Mouse (Mus musculus): Measurements from ENCODE around the gene Gm5475.

The Gm5475 gene

GRCm38 (mm10) chr15:100414011-100414410, 7.9 kb upstream of the Gm5475 start:
- DNase-seq: peak; percentile 61 to 74

DNA sequence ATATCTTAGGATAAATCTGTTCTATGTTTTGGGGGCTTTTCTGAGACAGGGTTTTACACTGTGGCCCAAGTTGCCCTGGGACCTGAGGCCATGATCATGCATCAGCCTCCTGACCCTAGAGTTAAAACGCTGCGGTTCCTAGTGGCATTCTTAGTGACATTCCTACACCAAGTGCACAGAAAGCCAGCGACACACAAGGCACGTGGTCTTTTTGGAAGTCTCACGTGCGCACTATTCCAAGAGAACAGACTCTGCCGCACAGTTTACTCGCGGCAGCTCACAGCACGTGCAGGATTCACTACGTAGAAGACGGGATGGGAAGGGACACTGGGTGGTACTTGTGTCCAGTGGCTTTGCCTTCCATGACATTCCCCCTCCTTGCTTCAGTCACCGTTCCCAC, 7.0 kb upstream of the Gm5475 start:
- no peak for DNase-seq

DNA sequence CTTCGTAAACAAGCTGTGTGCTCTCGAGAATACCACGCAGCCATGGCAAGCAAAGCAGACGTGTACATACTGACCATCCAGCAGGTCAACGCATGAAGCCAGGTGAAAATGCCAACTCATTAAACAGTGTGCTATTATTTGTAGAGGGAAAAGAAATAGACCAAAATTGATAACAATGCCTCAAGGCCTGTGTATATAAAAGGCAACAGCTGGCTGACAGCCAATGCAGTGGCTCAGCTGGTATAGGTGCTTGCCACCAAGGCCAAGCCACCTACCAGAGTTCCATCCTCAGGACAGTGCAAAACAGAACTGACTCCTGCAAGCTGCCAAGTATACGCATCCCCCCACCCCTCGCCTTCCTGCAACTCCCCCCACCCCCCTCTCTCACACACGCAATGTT, 6.3 kb upstream of the Gm5475 start:
- no peak for DNase-seq

DNA sequence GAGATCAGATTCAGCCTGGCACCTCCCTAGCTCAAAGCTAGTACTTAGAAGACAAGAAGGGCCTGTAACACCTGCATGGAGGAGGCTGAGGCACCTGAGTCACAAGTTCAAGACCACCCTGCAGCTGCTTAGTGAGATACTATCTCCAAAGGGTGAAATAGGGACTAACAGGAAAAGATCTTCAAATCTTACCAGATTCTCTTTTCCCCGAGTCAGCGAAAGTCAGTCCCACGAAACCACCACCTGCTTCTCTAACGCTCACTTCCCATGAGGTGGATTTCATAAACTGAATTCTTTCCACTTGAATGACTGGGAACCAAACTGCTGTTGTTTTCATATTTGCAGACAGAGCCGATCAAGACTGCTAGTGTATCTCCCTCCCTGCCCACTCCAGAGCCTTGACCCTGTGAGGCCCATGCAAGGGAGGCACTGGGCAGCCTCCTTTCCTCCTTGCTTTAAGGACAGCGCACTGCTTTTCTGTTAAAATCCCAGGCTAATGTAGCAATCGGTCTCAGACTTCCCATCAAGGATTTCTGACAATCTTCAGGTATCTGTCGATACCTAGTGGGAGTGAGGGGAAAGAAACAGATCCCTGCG, 4.0 kb upstream of the Gm5475 start:
- DNase-seq: no peak

DNA sequence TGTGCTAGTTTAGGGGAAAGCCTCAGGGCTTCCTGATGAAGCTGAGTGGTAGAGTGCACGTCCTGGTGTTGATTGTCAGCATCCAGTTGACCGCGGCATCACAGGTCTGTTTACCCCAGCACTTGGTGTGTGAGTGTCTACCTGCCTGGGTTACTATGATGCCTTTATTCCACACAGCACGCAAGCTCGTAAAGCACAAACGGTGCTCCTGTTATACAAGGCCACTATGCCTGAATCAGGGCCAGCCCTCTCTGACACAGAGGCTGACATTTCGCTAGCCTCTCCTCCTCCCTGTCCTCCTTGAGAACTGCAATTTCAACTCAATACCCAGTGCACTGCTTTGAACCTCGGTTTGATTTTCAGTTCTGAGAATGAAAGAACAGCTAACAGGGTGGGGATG, 2.6 kb upstream of the Gm5475 start:
- no peak for DNase-seq

GRCm38 (mm10) chr15:100419901-100420745, 1.8 kb upstream of the Gm5475 start:
- no peak for DNase-seq

GRCm38 (mm10) chr15:100421059-100421757, 739 bp upstream of the Gm5475 start:
- DNase-seq: no peak

DNA sequence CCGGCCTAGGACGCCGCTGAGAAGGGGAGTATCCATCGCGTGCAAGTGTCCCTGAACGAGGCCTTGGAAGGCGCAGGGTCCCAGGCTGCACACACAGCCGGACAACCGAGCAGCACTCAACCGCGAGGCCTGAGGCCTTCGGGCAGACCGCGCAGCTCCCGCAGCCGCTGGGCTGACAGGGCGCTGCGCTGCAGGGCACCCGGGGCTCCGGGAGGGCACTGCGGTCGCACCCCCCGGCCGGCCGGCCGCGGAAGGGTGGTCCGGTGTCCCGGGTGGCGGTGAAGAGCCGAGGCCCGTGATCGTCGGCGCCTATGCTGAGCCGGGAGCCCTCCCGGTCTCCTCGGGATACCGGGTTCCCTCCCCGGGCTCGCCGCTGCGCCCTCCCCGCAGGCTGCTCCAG, 529 bp downstream of the Gm5475 start:
- DNase-seq: no peak

DNA sequence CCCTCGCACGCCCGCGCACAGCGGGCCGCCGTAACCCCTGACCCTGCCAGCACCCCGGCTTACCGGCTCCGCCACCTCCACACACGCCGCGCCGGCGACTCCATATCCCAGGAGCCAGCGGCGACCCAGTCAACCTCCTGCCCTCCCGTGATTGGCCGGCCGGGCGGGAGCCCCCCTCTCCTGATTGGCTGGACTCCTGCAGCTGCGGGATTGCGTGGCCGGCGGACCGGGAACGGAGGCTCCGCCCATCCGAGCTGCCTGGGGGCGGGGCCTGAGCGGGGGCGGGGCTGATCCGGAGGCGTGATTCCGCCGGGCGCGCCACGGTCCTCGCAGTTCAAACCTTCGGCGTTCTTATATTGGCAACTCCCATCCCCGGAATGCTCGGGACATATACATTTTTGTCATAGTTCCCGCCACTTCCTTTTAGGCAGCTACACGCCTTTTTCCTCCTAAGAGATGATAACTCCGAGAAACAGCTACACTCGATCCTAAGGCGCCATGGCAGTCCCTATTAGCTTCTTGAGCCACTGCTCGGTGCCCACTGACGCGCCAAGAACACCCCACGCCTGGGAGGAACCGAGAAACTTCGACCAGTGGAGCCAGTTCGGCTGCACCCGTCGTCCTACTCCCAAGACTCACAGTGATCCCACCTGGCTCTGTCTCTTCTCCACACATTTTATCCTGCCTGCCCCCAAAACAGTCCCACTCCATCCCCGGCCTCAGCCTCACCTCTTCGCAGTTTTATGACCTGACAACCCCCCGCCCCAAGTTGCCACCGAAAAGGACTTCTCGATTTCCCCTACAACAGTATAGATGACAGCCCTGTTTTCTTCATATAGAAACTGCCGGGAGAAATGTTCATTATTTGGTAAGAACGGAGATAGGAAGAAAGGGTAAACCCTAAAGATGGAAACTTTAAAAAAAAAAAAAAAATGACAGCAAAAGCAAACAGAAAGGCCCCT, 1.2 kb downstream of the Gm5475 start:
- peak; percentile 93 to 94 for DNase-seq

DNA sequence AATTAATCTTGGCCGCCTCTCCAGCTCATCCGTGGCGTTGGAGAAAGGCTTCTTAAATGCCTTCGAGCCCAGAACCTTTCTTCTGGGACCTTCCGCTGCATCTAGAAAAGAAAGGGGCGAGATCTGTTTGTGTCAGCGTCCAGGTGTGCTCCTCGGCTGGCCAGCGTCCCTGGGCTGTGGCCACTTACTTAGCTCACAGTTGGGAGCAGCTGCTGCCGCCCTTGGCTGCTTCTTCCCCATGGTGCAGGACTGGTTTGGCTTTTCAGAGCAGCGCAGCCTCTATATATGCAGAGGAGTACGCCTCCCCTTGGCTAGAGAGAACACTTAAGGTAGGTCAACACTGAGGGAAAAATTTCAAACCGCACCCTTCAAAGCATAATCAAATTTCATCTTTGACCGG, 2.0 kb downstream of the Gm5475 start:
- DNase-seq: no peak

DNA sequence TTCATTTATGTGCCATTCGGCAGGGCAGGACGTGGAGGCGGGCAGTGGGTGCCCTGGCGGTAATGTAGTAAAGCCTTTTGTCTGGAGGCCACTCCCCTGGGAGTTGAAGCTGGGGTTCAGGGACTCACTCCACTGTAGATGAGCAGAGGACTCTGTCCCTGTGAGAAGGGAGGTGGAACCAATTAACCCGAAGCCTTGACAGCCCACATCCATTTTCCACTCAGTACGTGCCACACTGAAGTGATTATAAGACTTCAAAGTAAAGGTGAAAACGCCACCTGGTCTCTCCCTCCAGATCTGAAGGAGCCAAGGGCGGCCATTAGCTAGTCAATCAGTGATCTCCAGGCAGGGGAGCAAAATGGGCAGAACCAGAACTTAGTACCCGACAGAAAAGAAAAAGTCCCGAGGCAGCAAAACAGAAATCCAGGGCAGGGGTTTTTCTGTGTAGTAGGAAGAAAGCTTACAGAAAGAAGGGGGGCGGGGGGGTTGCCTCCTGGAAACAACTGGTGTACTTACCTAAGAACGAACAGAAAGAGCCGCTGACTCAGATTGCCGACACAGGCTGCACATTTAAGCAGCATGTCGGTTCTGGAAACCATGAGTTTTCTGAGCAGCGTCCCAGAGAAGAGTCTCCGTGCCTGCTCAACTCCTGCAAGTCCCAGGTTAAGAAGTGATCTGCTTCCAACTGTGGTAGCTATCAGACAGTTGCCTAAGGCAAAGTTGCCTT, 2.6 kb downstream of the Gm5475 start, which contains the start of gene Slc11a2:
Gene Slc11a2, minus strand, starts transcription at position 677 of the 727 bp plus-strand sequence.
- DNase-seq: no peak

DNA sequence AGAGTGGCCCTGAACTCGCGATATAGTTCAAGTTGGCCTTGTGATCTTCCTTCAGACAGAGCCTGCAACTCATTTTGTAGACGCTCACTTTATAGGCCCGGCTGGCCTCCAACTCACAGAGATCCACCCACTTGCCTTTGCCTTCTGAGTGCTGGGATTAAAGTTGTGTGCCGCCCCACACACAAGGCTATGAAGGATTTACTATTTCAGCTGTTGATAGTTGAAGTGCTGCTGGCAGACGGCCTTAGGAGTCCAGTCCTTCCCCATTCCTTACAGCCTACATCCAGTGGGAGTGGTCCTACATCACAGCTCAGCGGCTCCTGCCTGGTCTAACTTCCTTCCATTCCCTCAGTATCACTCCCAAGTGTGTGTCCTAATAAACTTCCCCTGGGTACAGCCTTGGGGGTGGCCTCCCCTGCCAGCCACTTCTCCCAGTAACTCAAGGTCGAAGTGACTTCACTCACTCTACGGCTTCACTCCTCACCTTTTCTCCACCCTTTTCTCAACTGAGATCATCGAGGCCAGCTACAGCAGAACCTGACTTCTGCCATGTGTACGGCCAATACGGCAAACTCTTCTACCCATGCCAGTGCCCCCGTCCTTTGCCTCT, 6.5 kb downstream of the Gm5475 start:
- no peak for DNase-seq

- DNase-seq: no peak
Measured at GRCm38 (mm10) chr15:100429959-100430565, 8.1 kb downstream of the Gm5475 start.

DNA sequence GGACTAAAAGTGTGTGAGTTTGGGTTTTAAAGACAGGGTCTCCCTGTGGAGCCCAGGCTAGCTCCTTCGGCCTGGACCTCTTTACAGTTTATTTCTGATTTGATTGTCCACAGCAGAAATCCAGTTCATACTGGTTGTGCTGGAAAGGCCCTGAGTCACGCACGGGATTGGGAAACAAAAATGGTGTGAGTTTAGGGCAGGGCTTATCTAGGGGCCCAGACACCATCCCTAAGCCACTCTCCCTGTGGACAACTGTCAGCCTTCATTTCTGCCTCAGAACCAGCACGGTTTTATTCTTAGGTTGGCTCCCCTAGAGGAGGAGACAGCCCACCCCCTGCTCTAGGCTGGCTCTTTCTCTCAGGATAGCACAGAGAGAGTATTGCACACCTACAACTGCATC, 11.3 kb downstream of the Gm5475 start:
- DNase-seq: no peak

GRCm38 (mm10) chr15:100436112-100436511, 14.2 kb downstream of the Gm5475 start:
- DNase-seq: no peak

DNA sequence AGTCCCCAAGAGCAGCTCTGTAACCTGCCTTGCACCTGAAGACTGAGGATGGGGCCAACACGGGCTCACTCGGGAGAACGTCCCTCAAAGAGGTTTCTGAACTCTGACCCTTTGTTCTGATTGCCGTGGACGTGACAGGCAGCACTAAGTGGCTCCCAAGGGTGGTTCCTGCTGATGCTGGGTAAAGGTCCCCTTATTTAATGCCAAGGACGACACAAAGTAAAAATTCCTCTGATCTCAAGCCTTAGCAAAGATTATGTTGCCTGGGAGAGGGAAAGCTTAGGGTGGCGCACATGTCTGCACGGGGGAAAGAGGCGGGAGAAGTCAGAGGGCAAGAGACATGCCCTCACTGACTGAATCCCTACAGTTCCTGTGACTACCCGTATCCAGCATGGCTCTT, 14.6 kb downstream of the Gm5475 start:
- no peak for DNase-seq

DNA sequence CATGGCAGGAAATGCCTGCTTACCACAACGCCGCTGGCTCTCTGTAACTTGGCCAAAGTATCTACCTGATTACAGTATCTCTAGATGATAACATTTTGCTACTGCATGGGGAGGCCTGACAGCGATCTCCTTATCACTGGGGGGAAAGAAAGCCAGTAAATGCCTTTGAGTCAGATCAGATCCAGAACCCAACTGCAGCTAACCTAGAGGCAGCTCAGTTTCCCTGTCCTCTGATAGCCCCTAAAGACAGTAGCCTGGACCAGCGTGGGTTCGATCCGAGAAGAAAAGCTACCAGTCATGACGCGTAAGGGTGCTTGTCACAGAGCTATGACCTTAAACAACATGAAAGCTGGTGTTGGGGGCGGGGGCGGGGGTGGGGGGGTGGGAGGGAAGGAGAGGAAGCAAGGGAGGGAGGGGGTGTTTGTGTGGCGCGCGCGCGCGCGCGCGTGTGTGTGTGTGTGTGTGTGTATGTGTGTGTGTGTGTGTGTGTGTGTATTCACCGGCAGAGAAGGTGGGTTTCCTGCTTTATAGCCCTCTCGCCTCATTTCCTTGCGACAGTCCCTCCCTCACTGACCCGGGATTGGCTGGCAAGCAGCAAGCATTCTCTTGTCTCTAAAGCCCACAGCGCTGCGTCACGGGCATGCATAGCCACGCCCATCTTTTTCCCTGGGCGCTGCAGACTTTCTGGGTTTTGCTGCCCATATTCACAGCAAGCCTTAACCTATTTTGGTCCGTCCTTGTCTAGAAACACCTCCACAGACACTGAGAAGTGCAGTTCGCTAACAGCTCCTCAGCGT, 21.4 kb downstream of the Gm5475 start:
- peak; percentile 82 to 92 for DNase-seq

DNA sequence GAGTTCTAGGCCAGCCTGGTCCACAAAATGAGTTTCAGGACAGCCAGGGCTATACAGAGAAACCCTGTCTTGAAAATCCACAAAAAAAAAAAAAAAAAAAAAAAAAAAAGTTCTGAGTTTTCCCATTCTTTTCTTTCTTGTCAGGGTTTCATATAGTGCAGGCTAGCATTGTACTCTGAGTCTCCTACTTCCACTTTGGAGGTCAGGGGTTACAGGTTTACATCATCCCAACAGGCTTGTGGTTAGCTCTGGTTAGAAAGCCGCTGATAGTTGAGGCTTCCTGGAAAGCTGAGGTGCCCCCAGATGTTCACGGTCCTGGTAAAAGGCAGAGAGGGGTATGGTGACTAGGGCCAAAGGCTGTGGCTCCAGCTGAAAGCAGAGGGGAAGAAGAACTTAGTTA, 24.9 kb downstream of the Gm5475 start:
- DNase-seq: no peak

GRCm38 (mm10) chr15:100448572-100448971, 26.6 kb downstream of the Gm5475 start:
- no peak for DNase-seq

- DNase-seq: no peak
Measured at GRCm38 (mm10) chr15:100449495-100449894, 27.5 kb downstream of the Gm5475 start.
